Mouse (Mus musculus): Measurements from ENCODE around the gene Cyth1.

- TF ChIP-seq CTCF (IDR thresholded peaks at IDR 0.05; ENCODE audit: borderline replicate concordance, insufficient read depth, low read depth, low read length) (no peak), POLR2A (IDR thresholded peaks at IDR 0.05; ENCODE audit: borderline replicate concordance, insufficient read depth, low read length) (no peak)
Observed at GRCm38 (mm10) chr11:118289562-118289961, 41.2 kb upstream of the Cyth1 start.
